Mouse (Mus musculus): ENCODE measurements around the gene Jmjd1c. TPM values are rescaled to one million over a fixed set of nuclear protein-coding genes. Genes with fewer than 3 reads are reported as not detected.

Gene Jmjd1c
- total RNA-seq, 1 experiment from 2014 or later = 333 TPM

Other genes with a start within 250 kb of the Jmjd1c start
- 46.9 and 52.6 TPM in 2 replicates for gene Reep3, start 820 bp downstream of the Jmjd1c start, total RNA-seq (2017)
- gene Nrbf2, start 189.2 kb downstream of the Jmjd1c start, total RNA-seq (2017) = 29.7 and 32.6 TPM in 2 replicates

Measured in neutrophil, adult 5-6 weeks (primary cell).